Mouse (Mus musculus): ENCODE measurements around the gene Ankle2. TPM values are rescaled to one million over a fixed set of nuclear protein-coding genes. Genes with fewer than 3 reads are reported as not detected.

The Ankle2 gene
- polyA plus RNA-seq, 1 experiment from 2014 or later = 15.5 TPM

DNA sequence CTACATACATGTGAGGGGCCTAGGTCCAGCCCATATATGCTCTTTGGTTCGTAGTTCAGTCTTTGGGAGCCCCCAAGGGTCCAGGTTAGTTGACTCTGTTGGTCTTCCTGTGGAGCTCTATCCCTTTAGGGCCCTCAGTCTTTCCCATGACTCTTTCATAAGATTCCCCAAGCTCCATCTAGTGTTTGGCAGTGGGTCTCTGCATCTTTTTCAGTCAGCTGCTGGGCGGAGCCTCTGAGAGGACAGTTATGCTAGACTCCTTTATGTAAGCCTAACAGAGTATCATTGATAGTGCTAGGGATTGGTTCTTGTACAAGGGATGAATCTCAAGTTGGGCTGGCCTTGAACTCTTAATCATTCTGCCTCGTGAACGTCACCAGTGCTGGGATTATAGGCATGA lies 10.5 kb upstream of the Ankle2 start:
- no peak overlapping the region for H3K4me3 ChIP-seq (ENCODE audit: low read depth, low read length)
- no peak overlapping the region for H3K27ac ChIP-seq (ENCODE audit: low read length)
- TF ChIP-seq CTCF (IDR thresholded peaks at IDR 0.05) = no peak
- no peak for TF ChIP-seq EP300 (IDR thresholded peaks at IDR 0.05)
- peaks cover 45% of the 10 kb centered on the region for H3K36me3 ChIP-seq (ENCODE audit: insufficient read depth, low read length)
- no peak overlapping the region for H3K4me2 ChIP-seq (replicated peaks; ENCODE audit: low read depth, low read length)
- no peak overlapping the region for H3K9ac ChIP-seq (replicated peaks; ENCODE audit: low read depth)
- no peaks in the 10 kb centered on the region for H3K27me3 ChIP-seq (replicated peaks; ENCODE audit: insufficient read depth, low read length)
- H3K4me1 ChIP-seq (ENCODE audit: insufficient read depth, low read depth, low read length) = no peaks in the 10 kb centered on the region
- no peak for DNase-seq (ENCODE audit: low spot score)
- H3K9me3 ChIP-seq (ENCODE audit: low read length) = no peaks in the 10 kb centered on the region
- WGBS = 92% methylated on average over 4 of the region's 4 CpGs
- no peak for ATAC-seq

DNA sequence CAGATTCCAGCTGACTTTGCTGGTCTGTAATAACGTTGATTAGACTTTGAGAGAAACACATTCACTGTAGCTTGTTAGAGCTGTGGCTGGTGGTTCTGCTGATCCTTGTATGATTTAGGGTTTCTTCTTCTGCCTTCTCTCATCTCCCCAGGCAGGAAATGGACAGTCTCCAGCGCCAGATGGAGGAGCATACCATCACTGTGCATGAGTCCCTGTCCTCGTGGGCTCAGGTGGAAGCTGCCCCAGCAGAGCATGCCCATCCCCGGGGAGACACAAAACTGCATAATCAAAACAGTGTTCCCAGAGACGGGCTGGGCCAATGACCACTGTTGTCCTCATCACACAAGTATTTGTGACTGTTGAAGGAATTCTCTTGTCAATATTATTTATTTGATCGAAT lies 8.0 kb upstream of the Ankle2 start:
- WGBS = 88% methylated on average over 6 of the region's 6 CpGs
- no peaks in the 10 kb centered on the region for H3K9me3 ChIP-seq (ENCODE audit: low read length)
- H3K4me3 ChIP-seq (ENCODE audit: low read depth, low read length) = no peak overlapping the region
- H3K9ac ChIP-seq (replicated peaks; ENCODE audit: low read depth) = no peak overlapping the region
- H3K36me3 ChIP-seq (ENCODE audit: insufficient read depth, low read length) = peaks cover 33% of the 10 kb centered on the region
- no peaks in the 10 kb centered on the region for H3K4me1 ChIP-seq (ENCODE audit: insufficient read depth, low read depth, low read length)
- H3K27ac ChIP-seq (ENCODE audit: low read length) = no peak overlapping the region
- H3K27me3 ChIP-seq (replicated peaks; ENCODE audit: insufficient read depth, low read length) = no peaks in the 10 kb centered on the region
- DNase-seq (ENCODE audit: low spot score) (no peak), ATAC-seq (no peak)
- TF ChIP-seq CTCF (IDR thresholded peaks at IDR 0.05) (no peak), EP300 (IDR thresholded peaks at IDR 0.05) (no peak)
- no peak overlapping the region for H3K4me2 ChIP-seq (replicated peaks; ENCODE audit: low read depth, low read length)

DNA sequence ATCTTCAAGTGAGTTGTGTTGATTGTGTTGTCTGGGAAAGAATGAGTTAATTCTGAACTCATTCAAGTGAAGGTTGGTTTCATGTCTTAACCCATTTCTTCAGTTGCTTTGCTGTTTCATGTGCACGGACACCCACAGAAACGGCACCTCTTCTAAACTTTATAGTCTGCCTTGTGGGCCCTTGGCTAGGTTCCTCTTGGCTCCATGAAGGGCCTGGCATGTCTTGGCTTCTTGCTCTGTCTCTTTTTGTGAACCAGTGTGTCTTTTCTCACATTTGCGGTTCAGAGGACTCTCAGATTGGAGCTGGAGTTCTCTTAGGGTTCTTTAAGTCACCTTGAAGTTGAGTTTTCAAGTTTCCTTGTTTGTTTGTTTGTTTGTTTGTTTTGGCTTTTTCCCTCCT lies 5.7 kb upstream of the Ankle2 start:
- no peaks in the 10 kb centered on the region for H3K9me3 ChIP-seq (ENCODE audit: low read length)
- no peaks in the 10 kb centered on the region for H3K27me3 ChIP-seq (replicated peaks; ENCODE audit: insufficient read depth, low read length)
- H3K27ac ChIP-seq (ENCODE audit: low read length) = no peak overlapping the region
- no peak overlapping the region for H3K4me3 ChIP-seq (ENCODE audit: low read depth, low read length)
- H3K4me2 ChIP-seq (replicated peaks; ENCODE audit: low read depth, low read length) = no peak overlapping the region
- ATAC-seq (no peak), DNase-seq (ENCODE audit: low spot score) (no peak)
- TF ChIP-seq CTCF (IDR thresholded peaks at IDR 0.05) (no peak), EP300 (IDR thresholded peaks at IDR 0.05) (no peak)
- no peaks in the 10 kb centered on the region; the same call in 1 of the 2 replicates for H3K4me1 ChIP-seq (ENCODE audit: insufficient read depth, low read depth, low read length)
- no peak overlapping the region for H3K9ac ChIP-seq (replicated peaks; ENCODE audit: low read depth)
- WGBS = 80% methylated on average over 3 of the region's 3 CpGs
- H3K36me3 ChIP-seq (ENCODE audit: insufficient read depth, low read length) = peaks cover 18% of the 10 kb centered on the region

DNA sequence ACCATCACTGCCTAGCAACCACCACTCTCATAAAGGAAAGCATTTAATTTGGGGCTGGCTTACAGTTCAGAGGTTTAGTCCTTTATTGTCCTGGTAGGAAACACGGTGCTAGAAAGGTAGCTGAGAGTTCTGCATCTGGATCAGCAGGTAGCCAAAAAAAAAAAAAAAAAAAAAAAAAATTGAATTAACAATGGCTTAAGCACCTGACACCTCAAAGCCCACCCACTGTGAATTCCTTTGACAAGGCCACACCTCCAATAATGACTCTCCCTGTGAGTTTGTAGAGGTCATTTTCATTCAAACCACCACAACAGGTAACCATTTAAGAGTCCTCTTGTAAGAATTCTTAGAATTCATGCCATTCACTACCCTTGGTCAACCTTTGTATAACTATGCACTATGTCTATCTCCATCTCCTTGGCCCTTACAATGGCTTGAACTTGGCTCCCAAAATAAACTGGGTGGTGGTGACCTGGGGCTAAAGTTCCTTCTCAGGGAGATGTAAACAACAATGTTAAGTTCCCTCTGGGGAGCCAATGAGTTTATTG lies 3.4 kb upstream of the Ankle2 start:
- no peak overlapping the region for H3K9ac ChIP-seq (replicated peaks; ENCODE audit: low read depth)
- no peak for DNase-seq (ENCODE audit: low spot score)
- no peaks in the 10 kb centered on the region for H3K27me3 ChIP-seq (replicated peaks; ENCODE audit: insufficient read depth, low read length)
- no peak for TF ChIP-seq CTCF (IDR thresholded peaks at IDR 0.05)
- no peak for TF ChIP-seq EP300 (IDR thresholded peaks at IDR 0.05)
- WGBS = 21% methylated on average over 1 of the region's 1 CpGs
- no peaks in the 10 kb centered on the region for H3K9me3 ChIP-seq (ENCODE audit: low read length)
- no peak overlapping the region for H3K4me3 ChIP-seq (ENCODE audit: low read depth, low read length)
- H3K4me1 ChIP-seq (ENCODE audit: insufficient read depth, low read depth, low read length) = no peaks in the 10 kb centered on the region; the same call in 1 of the 2 replicates
- H3K4me2 ChIP-seq (replicated peaks; ENCODE audit: low read depth, low read length) = no peak overlapping the region
- no peak for ATAC-seq
- 0 out of 2 replicates have a peak, but pooled peaks cover 1% of the 10 kb centered on the region for H3K36me3 ChIP-seq (ENCODE audit: insufficient read depth, low read length)
- H3K27ac ChIP-seq (ENCODE audit: low read length) = no peak overlapping the region

DNA sequence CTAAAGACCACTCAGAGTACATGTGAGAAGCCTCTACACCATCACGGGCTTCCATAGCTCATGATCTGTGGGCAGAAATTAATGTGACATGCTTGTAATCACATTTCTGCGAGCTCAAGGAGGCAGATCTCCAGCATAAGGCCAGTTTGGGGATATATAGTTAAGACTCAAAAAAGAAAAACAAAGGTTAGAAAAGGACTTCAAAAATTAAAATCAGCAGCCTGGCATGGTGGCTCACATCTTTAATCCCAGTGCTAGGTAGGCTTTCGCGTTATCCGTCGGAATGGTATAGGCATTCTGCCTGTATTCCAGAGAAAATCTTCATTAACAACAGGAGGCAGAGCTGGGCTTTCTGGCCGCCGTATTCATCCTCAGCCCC lies 414 bp upstream of the Ankle2 start:
- ATAC-seq (no peak), DNase-seq (ENCODE audit: low spot score) (peak; percentile 5)
- Histone ChIP-seq H3K4me1 (ENCODE audit: insufficient read depth, low read depth, low read length) (no peaks in the 10 kb centered on the region; the same call in 1 of the 2 replicates), H3K27ac (ENCODE audit: low read length) (peak overlapping the region; percentile 96), H3K36me3 (ENCODE audit: insufficient read depth, low read length) (0 out of 2 replicates have a peak, but pooled peaks cover 5% of the 10 kb centered on the region), H3K9me3 (ENCODE audit: low read length) (no peaks in the 10 kb centered on the region), H3K4me3 (ENCODE audit: low read depth, low read length) (peak overlapping the region; percentile 96), H3K27me3 (replicated peaks; ENCODE audit: insufficient read depth, low read length) (no peaks in the 10 kb centered on the region), H3K4me2 (replicated peaks; ENCODE audit: low read depth, low read length) (peak overlapping the region; percentile 80), H3K9ac (replicated peaks; ENCODE audit: low read depth) (peak overlapping the region; percentile 89)
- WGBS = 6% methylated on average over 8 of the region's 8 CpGs
- no peak for TF ChIP-seq EP300 (IDR thresholded peaks at IDR 0.05)
- TF ChIP-seq CTCF (IDR thresholded peaks at IDR 0.05) = no peak

DNA sequence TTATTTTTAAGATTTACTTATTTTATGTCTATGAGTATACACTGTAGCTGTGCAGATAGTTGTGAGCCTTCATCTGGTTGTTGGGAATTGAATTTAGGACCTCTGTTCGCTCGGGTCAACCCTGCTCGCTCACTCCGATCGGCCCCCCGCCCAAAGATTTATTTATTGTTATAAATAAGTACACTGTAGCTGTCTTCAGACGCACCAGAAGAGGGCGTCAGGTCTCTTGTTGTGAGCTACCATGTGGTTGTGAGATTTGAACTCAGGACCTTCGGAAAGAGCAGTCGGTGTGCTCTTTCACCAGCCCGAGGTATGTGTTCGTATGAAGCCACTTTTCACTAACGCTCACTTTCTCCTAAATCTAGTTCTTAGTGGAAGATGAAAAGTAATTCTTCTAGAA lies 834 bp downstream of the Ankle2 start:
- Histone ChIP-seq H3K27me3 (replicated peaks; ENCODE audit: insufficient read depth, low read length) (no peaks in the 10 kb centered on the region), H3K9ac (replicated peaks; ENCODE audit: low read depth) (peak overlapping the region; percentile 89), H3K36me3 (ENCODE audit: insufficient read depth, low read length) (peaks cover 5% of the 10 kb centered on the region; the same call in 1 of the 2 replicates), H3K4me2 (replicated peaks; ENCODE audit: low read depth, low read length) (peak overlapping the region; percentile 80), H3K27ac (ENCODE audit: low read length) (no peak overlapping the region), H3K4me3 (ENCODE audit: low read depth, low read length) (peak overlapping the region; percentile 96), H3K9me3 (ENCODE audit: low read length) (no peaks in the 10 kb centered on the region), H3K4me1 (ENCODE audit: insufficient read depth, low read depth, low read length) (no peaks in the 10 kb centered on the region; the same call in 1 of the 2 replicates)
- TF ChIP-seq EP300 (IDR thresholded peaks at IDR 0.05) = no peak
- TF ChIP-seq CTCF (IDR thresholded peaks at IDR 0.05) = peak; percentile 37
- ATAC-seq = no peak
- DNase-seq (ENCODE audit: low spot score) = peak; percentile 19
- 34% methylated on average over 13 of the region's 13 CpGs for WGBS
